Mouse (Mus musculus) 416B (cell line): ENCODE data around the gene Msi2.

Source experiments
- DNase-seq: peaks from one replicate; pipeline ENCODE4 v3.0.0; 2011; ENCODE audit warnings: low read depth

Gene Msi2

DNA sequence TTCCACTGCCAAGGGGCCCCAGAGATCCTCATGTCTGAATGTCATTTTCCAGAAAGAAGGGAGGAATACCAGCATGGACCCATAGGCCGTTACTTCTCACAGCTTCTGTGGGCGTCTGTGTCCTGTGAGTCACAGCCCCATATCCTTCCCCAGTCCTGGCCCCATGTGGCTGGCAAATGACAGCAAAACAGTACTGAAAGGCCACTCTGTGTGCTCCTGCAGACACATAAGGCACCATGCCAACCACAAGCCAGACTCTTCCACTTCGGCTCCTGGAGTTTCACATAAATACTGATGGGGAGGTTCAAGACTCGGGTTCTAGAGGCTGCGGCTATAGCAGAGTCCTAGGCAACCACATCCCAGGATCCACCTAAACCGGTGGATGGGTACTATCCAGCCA lies 128.7 kb downstream of the Msi2 start:
- DNase-seq = peak; percentile 91

DNA sequence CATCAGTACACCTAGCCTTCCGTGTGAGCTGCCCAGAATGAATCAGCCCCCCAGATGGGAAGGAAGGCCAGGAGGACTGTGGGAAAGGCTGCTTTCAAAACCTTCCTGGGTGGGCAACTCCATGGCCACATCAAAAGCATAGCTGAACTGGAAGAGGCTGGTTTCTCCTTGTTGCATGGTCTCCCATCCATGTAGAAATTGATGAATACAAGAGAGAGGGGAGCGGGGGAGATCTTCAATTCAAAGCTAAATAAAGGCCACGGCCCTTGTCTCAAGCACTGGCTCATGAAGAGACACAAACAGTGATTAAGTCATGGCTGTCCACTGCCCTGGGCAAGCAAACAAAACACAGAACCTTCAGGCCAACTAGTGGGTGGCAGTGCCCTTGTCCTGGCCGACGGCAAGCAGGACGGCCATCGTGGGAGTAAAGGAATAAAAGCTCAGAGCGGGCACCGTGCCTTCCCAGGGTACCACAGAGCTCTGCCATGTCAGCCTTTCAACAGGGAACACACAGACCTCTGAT lies 129.6 kb downstream of the Msi2 start:
- DNase-seq = no peak

DNA sequence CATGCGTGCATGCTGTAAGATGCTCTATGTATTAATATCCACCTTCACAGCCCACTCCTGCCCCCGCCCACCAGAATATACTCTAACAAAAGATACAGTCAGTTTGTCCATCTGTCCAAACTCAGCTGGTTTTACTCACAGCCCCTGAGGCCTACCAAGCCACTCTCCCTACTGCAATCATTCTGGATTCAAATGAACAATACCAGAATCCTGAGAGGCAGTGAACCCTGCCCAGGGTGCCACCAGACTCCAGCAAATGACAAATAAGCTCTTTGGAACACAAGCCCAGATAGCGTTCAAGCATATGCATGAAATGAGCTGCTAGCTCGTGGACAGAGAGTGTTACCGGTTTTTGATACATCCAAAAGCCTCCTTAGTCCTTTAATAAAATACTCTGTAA lies 130.6 kb downstream of the Msi2 start:
- DNase-seq = no peak

DNA sequence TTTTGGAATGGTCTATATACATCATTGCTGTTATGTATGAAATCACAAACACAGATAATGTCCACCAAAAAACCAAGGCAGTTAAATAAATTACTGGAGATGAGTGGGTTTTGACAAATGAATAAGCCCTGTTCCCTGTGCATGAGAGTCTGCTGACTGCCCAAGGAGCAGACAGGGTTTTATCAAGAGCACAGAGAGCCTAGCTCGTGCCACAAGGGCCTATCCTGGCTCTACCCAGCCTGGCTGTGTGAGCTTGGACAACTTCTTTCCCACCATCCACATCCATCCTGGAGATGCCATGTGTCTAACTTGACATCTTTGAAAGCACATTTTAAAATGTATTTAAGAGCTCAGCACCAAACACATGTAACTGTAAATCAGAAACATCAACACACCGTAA lies 132.4 kb downstream of the Msi2 start:
- DNase-seq = no peak

DNA sequence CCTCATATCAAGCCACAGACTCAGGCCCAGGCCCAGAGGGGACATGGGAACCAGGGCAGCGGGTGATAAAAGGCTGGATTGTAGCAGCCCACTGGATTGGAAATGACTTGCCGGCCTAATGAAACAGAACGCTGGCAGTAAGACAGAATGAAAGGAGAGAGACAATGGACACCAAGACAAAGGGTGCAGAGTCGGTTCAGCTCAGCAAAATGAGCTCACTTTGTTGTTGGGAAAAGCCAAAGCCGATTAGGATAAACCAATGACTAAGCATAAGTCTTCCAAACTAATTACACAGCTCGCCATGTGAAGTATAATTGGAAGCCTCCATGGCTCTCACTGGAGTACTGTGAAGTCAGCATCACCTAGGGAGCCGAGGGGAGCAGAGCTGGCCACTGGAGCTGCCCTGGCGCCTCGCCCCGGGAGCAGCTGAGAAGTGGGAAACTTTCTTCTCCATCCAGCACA lies 133.1 kb downstream of the Msi2 start:
- no peak for DNase-seq

DNA sequence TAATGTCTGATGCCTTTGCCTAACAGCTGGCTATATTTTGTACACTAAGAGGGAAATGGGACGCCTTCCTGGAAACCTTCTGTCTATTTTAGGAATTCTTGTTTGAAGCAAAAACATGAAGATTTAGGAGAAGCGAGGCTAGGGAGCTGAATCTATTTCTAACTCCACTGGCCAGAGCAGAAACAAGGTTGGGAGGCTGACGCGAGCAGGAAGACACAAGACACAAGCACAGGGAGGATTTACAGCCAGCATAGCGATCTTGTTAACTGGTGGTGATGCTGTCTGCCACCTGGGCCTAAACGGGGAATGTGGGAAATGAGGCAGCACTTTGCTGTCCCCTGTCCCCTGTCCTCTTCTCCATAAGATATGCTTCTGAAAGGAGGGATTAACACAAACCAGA lies 134.4 kb downstream of the Msi2 start:
- DNase-seq = no peak

DNA sequence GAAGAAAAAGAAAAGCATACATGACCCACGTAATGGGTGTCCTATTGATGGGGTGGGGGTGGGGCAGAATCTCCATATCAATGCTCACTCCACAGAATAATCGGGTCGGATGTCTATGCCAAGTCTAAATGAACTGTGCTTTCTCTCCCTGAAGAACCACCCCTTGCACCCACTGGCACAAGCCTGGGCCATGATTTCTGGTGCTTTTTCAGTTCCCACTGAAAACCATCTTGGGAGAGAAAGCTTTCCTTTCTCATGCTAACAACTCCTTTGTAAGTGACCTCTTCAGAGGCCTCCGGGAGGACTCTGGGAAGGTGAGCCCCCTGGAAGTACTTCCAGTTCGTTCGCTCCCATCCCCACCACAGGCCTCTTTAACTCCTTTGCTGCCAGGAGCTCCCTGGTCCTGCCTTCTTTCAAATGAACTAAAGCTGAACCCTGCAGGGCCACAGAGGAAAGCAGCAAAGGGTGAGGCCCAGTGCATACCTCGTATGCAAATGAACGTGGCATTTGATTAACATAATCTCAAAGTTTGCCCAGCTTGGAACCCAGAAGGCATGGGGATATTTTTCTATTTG lies 135.0 kb downstream of the Msi2 start:
- DNase-seq = no peak

DNA sequence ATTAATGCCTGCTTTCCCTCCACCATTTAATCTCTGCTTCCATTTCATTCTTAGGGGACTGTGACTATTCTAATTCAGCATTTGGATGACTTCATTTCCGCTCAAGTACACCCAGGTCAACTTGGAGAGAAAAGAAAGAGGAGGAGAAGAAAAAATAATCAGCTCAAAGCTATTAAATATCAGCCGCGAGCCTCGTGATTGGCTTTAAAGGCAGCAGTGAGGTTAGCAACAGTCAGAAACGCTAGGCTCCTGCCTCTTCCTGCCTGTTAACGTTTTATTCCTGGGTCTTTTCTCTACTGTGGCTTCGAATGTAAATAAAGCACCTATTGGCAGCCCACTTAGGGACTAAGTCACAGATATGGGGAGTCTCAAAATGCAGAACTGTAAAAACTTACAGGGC lies 135.5 kb downstream of the Msi2 start:
- DNase-seq = no peak

DNA sequence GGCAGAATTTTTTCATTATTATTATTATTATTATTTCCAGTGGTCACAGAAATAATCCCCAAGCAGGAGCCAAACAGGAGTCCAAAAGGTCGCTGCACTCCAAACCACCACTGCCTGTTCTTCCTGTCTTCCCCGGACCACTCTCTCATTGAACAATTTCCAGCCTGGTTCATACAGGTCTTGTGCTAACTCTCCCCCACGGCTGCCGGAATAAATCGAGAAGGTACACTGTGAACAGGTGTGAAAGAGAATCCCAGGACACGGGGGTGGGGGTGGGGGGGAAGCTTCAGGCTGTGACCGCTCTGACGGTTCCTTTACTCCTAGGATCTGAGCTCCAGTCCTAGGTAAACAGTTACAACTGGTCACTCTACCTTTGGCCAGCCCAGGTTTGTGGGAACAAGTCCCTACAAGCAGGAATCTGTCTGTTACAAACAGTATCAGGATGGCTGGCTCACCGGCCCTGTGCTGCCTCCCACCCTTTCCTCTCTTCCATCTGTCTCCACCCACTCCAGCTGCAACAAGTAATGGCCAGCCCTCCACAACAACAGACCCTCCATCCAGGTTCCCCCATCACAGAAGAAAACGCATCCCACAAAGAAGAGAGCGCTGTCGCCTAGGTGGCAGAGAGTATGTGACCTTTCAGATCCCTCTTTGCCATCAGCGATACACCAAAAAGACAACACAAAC lies 136.1 kb downstream of the Msi2 start:
- DNase-seq = no peak

DNA sequence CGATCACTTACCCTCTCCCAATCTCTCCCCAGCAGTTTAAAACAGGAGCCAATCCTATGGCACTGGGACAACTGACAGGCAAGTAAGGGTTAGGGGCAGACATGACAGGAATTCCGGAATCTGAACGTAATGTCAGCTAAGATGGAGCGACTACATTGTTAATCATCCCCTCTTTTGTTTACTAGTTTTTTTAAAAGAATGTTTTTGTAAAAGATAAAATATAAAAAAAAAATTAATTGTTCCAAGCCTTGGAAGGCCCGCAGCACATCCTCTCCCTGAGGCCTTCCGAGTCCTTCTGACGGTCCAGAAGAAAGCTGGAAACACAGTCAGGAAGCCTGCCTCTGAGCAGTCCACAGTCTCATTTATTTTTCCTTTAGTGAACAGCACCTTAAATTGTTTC lies 136.9 kb downstream of the Msi2 start:
- DNase-seq = no peak

DNA sequence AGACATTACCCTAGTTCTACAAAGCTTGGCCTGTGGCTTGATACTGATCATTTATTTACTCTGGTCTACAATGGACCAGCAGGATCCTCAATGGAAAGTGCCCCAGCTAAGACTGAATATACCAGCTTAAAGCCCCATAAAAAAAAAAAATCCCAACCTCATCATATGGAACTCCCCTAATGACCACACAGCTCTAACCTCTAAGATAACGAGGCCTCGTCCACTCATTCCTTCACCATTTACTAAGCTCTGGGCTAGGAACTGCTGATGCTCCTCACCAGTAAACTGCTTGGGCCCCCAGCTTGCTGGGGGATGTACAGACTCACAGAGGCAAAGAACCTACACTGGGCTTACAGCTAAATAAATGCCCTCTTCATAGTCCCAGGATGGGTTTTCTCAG lies 139.6 kb downstream of the Msi2 start:
- no peak for DNase-seq

DNA sequence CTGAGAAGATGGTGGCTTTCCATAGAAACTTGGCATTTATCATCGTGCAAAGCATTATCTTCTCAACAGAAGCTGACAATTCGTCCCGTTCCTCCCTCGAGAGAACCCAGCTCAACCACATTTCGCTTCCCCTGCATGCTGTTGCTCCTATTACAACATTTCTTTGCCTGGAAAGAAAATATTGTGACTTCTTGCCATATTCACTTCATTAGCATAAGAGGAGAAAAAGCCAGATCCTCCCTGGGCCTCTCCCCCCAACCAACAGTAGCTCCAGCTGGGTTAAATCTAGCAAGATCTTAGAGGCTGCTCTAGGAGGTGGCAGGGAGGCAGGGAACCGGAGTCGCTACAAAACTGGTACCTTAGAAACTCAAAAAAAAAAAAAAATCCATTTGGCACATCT lies 141.2 kb downstream of the Msi2 start:
- DNase-seq = no peak

DNA sequence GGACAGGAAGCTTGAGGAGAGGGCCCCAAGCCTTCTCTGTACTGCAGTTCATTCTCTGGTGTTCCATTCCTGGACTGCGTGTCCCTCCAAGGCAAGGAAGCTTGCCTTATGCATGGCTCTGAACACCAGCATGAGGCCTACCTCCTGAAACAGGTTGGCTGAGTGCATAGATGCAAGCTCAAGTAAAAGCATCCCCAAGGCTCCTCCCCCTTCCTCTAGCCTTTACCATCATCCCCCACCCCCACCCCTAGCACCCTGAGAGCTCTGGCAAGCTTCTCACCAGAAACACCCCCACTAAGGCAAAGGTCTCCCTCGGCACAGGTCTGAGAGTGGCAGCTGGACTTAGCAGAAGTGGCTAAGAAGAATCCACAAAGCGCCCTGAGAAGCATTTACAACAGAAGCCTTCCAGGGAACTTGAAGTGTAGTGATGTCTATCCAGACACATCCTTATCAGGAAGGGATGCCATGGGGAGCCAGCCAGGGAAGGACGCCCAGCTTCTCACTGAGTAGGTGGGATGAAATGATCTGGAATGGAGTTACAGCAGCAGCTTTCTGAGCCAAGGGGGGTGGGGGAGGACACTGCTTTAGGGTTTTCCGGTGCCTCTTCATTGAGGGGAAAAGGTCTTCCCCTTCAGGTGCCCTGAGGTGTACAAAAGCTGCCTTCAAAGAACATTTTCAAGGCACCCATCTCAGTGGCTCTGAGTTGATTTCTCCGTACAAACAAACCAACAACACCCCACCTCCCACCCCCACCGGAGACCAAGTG lies 141.9 kb downstream of the Msi2 start:
- no peak for DNase-seq

DNA sequence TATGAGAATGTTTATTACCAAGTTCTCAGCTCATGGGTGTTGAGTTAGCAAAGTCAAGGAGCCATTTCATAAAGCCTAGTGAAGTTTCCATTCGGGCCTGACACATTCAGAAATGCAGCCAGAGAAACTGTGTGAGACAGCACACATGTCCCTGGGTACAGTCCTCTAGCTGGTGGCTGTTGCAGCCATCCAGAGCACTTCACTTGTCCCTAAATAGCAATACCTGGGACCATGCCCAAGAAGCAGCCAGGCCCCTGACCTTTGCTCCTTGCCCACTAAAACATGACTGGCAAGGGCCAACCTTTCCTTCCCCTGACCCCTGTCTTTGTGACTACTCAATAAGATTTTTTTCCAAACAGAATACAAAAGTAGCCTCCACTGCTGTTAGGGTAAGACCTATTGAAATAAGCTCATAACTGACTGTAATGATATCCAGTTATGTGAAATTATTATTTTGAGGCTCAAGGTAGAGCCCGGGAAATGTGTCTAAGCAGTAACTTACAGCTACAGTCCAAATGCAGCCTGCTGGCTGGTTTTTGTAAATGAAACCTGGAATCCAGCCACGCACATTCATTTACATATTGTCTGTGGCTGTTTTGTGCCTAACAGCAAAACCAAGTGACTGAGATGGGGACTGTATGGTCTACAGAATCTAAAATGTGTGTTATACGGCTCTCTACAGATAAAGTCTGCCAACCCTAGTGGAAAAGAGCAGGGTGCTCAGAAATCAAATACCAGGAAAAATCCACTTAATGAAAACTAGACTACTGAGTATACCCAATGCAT lies 143.5 kb downstream of the Msi2 start:
- no peak for DNase-seq

DNA sequence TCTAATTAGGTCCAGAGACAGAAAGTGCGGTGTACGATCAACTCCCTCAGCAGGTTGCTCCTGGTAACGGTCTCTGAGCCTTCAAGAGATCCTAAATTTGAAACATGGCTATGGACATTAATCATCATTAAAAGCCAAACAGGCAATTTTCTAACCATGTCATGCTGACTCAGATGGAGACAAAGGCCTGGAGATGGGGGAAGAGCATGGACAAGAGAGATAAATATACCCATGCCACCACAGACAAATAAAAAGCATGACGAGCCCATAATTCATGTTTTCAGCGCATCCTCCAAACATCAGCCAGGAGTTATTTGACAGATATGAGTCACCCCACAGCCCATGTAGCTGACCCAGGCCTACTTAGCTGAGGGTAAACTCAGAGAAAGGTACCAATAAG lies 145.3 kb downstream of the Msi2 start:
- no peak for DNase-seq

DNA sequence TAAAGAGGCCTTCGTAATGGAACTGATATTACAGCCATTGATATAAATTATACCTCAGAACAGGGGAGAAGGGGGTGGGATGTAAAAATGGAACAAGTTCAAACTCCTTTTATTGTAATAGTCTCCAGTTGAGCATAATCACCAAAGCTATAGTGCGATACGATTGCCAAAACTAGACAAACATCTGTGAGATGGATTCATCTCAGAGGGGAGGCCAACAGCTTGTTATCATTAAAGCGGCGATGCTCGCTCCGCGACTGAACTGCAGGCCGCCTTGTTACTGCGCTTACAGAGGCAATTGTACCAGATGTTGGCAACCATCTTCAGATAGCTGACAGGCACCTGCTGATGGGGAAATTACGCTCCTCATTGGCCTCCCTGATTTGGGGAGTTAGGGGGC lies 145.9 kb downstream of the Msi2 start:
- DNase-seq = no peak

DNA sequence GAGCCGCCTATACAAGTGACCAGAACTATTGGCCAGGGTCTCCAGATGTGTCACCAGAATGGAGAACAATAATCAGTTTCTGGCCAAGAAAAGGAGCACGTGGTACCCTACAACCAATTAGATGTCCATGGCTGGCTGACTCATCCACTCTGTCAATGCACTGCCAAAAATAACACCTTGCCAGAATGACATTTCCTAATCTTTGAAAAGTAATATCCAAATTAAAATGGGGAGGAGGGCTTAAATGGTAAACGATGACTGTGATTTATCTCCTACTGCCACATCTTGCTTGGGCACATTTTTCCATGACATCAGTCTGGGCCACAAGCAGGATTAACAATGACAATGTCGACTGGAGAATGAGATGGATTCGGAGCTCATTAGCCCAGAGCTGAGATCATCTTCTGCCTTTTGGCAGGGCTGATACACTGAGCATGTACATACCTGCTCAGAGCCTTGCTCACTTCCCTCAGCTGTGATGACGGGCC lies 147.6 kb downstream of the Msi2 start:
- DNase-seq = no peak

DNA sequence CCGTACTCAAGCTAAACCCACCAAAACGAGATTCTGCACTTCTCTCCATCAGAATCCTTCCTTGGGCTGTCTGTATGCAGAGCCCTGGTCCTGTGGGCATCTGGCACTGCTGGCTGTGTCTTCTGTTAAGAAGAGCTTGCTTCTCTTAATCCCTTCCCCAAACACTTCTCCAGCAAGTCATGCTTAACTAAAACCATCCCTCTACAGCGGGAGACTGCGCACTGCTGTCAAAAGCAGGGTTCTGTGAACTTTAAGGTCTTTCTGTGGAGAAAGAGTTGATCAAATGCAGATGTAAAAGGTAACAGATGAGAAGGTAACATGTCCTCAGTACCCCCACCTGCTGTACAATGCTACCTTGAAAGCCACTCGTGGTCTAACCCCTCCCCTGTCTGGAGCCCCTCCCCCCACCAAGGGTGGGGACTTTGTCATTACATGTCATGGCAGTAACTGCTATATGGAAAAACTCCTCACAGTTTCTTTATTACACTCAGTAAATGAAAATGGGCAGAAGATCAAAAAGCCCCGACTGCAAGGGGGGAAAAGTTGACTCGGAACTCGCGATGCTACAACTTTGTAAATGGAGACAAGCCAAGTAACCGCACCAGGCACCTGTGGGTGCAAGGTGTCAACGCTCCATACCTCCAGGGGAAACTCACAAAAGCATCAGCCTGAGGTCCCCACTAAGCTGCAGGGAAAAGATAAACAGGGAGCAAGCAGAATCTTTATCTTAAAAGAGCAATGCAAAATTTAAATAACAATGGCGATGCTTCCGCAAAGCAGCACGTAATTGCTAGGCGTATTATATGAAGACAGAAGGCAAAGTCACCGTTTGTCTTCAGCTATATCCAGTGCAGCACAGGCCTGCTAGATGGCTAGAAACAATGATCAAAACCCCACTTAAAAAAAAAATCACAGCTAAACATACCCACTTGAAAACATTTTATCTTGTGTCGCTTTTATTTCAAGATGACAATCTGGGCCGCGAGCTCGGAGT lies 151.4 kb downstream of the Msi2 start:
- no peak for DNase-seq

DNA sequence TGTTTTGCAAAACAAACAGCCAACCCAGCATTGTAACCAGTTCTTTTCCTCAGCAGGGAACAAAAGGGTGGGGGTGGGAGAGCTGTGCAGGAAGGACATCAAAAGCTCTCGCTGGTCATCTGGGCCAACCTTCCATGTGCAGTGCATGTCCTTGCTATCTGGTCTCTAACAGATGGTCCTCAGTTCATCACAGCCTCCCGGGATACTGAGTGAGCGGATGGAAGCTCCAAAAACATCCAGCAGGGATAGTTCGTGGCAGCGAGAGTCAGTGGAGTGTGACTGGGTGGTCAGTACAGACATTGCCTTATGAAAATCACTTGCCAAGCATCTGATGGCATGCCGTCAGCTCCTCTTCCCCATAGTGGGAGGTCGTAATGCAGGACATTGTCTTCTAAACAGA lies 153.5 kb downstream of the Msi2 start:
- no peak for DNase-seq

DNA sequence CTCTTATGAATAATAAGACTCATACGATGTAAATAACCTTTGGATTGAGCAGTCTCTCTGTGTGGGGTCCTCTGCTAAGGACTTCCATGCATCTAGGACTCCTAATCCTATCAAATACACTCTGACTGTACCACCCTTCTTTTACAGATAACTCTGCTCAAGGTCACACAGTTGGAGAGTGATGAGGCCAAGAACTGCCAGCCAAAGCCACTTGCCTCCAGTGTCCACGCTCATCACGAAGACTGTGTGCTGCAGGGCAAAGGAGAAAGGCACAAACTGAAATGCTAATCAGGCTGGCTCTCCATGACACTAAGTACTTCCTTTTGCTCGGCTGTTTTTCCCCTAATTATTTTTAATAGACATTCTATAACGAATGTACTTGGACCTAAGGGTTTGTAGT lies 153.9 kb downstream of the Msi2 start:
- no peak for DNase-seq

DNA sequence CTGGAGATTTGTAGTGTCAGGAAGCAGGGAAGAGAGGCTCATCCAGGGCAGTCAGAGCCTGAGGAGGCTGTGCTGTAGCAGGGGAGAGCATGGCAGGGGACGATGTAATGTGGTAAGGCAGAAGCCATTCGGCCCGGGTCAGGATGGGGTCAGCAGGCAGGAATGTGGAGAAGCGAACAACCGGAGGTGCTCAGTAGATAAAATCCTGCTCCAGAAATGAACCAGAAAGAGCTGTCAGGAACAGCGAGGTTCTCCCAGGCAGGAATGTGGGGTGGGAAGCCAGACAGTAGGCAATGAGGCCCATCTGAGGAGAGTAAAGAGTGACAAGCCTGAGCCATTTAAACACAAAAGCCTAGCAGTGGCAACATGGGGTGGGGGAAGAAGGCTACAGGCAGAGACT lies 157.1 kb downstream of the Msi2 start:
- no peak for DNase-seq
